Mouse (Mus musculus) hindlimb bud, embryonic 11.5 days (tissue): ENCODE data around the gene Dennd4c.
"Not testable (repeated sequence)": the region's sequence is repeated elsewhere in the genome, so short reads cannot be mapped to it uniquely, and the experiment has no call there.

Source experiments
- DNase-seq: peaks from one replicate; pipeline ENCODE4 v3.0.0-alpha.2; 2012; ENCODE audit warnings: low read depth, low spot score; ENCODE audit errors: extremely low spot score

Dennd4c gene

DNA sequence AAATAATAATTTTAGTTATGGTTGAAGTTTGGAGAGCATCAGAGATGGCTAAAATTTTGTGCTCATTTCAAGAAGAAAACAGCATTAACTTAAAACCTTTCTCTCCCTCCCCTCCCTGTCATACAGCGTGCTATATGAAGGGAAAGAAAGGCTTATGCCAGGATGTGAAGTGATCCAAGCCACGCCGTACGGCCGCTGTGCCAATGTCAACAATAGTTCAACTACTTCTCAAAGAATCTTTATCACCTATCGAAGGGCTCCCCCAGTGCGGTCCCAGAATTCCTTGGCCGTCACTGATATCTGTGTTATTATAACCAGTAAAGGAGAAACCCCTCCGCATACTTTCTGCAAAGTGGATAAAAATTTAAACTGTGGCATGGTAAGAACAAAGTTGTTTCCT lies 29.2 kb downstream of the Dennd4c start:
- DNase-seq, result no peak

DNA sequence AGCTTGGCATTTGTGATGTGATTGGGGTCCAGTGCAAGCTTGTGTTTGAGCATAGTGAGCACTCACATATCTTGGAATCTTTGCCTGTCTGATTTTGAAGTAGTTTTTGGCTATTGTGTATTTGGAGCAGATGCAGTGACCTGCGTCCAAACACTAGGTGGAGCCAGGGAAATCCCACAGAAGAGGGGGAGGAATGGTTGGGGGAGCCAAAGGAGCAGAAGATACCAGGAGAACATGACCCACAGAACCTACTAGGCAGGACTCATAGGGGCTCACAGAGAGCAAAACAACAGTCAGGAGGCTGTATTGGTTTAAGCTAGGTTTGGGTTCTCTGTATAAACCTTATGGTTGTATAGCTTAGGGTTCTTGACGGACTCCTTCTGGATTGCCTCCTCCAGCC lies 62.2 kb downstream of the Dennd4c start:
- no peak for DNase-seq

DNA sequence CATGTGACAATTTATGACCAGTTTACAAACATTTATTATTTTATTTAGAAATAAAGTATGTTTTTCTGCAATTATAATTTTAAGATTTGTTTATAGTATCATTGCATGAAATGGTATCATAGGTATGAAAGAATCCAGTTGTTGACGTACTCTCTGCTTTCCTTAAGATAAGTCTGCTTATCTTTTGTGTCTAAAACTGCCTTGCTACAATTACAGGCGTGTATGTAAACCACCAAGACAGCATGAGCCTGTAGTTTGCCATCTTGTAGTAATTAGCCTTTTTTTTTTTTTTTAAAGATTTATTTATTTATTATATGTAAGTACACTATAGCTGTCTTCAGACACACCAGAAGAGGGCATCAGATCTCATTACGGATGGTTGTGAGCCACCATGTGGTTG lies 66.5 kb downstream of the Dennd4c start:
- DNase-seq, result no peak

DNA sequence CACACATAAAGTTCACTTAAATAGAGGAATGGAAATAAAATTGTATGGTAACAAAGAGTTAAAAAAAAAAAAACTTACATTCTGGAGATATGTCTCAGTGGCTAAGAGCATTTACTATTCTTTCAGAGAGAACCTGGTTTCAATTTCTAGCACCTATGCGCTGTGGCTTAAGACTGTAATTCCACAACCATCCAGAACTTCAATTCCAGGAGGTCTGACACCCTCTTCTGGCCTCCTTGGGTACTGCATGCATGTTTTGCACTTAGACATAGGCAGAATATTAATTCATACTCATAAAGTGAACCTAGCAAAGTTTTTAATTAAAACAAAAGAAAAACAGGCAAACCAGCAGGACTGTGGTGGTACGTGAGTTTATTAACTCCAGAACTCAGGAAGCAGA lies 74.8 kb downstream of the Dennd4c start:
- peak; percentile 56 for DNase-seq

DNA sequence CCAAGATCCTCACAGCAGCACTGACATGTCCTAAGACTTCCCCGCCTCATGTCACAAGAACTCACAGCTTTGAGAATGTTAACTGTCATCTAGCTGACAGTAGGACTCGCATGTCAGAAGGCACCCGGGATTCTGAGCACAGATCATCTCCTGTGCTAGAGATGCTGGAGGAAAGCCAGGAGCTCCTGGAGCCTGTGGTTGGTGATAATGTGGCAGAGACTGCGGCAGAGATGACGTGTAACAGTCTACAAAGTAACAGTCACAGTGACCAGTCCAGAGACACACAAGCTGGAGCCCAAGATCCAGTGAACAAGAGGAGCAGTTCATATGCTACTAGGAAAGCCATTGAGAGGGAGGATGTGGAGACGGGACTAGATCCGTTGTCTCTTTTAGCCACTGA lies 76.8 kb downstream of the Dennd4c start:
- no peak for DNase-seq

DNA sequence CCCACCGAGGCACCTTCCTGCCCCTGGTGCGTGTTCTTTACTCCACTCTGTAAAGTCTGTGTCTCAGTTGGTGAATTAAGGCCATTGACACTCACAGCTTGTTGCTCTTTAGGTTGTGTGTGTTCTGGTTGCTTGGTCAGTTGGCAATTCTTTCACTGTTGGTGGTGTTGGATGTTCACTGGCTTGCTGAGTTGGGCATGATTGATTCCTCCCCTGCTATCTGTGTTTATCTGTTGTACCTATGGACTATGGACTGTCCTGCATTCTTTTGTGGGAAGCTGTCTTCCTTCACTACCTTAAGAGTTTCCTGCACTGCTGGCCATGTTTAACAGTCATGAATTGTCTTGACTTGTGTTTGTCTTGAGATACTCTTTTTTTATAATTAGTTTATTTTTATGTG lies 83.5 kb downstream of the Dennd4c start:
- no peak for DNase-seq

DNA sequence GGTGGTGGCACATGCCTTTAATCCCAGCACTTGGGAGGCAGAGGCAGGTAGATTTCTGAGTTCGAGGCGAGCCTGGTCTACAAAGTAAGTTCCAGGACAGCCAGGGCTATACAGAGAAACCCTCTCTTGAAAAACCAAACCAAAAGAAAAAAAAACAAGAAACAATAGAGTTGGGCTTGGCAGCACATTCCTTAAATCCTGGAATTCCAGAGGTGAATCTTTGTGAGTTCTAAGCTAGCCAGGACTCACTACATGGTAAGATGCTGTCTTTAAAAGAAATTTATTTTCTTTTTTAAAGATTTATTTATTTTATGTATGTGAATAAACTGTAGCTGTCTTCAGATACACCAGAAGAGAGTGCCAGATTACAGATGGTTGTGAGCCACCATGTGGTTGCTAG lies 92.8 kb downstream of the Dennd4c start:
- DNase-seq, result not testable (repeated sequence)

DNA sequence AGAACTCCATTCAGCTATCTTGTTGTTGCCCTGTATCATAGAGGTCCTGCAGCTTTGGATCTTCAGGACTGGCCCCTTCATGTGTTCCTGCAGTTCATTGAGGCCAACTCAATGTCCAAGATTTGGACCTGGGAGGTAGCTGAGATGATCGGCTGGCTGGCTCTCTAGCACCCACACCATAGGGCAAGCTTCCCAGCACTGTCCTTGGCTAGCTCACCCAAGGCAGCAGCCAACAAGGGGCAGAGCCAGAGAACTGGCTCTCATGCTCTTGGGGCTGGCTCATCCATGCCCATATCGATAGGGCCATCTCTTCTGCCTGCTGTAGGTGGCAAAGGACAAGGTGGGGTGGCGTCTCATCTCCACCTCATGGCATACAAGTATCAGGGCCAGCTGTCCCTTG lies 97.0 kb downstream of the Dennd4c start:
- DNase-seq, result no peak

DNA sequence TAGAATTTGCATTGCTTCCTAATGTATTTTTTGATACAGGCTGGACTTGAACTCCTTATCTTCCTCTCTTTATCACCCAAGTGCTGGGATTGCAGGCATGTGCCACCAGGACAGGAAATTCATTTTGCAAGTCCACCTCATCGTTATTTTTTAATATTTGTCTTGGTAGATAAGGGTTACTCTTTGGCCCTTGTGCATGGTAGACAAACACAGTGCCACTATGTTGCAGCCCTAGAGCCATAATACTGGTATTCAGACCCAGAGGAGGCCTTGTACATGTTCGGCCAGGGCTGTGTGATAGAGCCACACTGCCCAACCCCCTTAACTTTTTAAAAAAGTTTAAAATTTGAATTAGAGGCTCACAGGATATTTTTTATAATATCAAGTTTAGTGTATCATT lies 98.9 kb downstream of the Dennd4c start:
- no peak for DNase-seq

DNA sequence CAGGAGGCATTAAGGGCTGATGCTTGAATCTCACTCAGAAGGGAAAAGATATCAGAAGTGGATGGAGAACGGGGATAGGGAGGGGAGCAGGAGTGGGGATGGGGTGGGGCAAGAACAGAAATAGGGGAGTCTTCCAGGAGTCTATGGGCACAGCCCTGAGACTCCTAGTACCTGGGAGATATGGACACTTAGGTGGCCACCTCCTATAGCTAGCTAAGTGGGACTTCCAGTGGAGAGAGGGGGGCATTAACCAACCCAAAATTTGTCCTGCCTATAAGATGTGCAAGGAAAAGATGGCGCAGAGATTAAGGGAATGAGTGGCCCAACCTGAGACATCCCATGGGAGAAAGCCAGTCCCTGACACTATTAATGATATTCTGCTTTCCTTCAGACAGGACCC lies 103.0 kb downstream of the Dennd4c start:
- no peak for DNase-seq

DNA sequence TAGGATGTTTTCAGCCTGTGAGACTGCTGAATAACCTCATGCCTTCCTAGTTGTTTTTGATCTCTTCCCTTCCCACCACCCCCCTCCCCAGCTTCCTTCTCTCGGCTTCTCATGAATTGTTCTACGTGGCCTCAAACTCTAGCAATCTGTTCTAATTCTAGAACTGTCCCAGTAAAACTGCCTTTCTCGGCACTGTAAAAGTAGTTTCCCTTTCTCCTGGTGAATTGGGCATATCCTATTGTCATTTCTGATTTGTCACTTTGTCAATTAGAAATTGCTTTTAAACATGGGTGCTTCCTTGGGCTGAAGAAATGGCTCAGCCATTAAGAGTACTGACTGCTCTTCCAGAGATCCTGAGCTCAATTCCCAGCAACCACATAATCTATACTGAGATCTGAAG lies 103.7 kb downstream of the Dennd4c start:
- no peak for DNase-seq

DNA sequence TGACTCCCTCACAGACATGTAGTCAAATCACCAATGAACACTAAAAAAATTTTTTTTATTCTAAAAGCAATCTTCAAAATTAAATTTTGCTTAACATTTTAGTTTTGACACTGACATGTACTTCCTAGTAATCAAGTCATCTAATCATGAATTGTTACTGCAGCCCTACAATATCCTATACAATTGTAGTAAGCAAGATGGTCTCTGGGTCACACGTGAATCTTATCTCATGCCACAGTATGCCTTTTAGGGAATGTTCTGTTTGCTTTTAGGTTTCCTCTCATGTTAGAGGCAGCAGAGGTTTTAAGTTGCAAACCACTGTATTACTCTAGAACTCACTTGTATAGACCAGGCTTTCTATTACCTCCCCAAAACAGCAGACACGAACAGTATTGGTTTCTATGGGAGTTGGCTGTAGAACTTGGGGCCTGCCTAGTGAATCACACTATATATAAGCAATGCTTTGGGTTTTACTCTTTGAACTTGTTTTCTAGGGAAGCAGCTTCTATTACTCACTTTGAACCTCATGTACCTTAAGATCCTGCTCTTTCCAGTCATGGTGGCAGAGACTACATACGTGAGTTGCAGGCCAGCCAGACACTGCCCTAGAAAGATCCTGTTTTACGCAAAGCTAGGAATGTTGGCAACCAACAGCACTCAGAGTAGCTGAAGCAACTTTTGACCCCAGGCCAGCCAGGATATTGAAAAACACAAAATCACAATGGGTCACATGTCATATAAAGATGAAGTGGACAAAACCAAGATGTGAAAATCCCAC lies 104.6 kb downstream of the Dennd4c start:
- DNase-seq, result no peak

DNA sequence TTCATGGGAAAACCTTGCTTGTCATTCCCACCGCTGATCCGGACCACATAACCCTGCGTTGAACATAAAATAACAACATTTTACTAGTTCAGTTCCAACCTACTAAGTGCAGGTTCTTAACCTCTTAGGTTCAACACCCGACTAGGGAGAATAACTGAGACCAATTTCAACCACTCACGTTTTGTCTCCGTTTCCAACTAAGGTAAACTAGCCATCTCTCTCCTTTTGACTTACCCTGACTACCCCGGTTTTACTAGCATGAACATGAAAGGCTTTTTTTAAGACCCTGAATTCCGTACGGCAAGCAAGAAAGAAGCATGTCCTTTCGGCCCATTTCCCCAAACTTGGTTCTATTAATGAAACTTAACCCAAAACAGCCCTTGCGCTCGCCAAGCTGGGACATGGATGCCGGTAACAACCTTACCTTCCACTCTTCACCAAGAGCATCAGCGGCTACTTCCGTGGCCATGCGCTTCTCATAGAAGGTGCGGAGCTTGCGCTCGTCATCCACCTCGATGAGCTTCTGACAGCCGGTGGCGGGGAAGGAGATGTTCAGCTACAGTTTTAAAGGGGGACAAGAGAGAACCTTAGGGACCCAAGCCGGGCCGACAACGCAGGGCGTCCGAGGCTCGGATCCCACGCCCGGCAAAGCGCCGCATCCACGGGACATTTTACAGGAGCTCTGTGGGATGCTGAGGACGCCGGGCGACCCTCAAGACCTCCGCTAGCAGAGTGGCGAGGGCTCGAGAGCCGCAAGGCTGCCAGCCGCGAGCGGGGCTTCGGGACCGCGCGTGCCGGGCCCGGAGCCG lies 108.2 kb downstream of the Dennd4c start:
- DNase-seq, result no peak

DNA sequence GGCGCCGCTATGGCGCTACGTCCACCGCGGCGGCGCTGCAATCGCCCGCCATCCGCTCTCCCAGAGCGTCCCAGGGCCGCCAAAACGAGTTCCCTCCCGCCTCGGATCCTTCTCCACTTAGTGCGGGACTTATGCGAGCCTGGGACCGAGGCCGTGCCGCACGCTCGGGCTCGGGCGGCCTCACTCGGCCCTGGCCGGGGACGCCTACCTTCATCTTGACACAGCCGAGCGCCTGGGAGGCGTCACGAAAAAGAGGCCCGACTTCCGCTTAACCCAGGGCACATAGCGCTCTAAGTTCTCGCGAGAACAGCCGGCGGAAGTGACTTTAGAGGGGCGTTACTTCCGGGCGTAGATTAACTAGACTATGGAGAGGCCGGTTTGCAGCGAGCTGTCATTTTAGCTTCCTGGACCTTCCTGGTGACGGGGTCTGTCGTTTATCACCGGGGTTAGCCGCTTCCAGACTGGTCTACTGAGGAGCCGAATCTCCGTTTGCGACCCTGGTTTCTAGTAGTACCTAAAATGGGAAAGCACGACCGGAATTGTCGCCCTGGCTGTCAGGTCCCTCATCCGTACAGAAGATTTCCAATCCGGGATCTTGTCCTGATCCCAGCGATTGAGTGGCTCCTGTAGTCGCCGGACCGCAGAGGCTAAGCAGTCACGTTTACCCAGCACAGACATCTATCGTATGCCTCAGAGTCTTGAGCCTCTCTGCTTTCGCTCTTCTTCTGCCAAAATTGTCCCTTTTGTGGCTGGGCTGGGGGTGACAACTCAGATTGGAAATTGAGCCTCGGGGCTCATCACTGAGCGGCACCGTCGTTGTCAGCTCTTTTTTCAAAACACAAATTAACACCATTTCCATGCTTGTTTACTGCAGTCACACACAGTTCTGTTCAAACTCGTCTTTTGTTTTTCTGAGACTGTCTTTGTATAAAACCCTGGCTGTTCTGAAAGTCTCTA lies 109.0 kb downstream of the Dennd4c start, which contains the start of gene Rps6:
Gene Rps6, minus strand, starts transcription at position 300 of the 957 bp plus-strand sequence.
- peak; percentile 88 for DNase-seq

DNA sequence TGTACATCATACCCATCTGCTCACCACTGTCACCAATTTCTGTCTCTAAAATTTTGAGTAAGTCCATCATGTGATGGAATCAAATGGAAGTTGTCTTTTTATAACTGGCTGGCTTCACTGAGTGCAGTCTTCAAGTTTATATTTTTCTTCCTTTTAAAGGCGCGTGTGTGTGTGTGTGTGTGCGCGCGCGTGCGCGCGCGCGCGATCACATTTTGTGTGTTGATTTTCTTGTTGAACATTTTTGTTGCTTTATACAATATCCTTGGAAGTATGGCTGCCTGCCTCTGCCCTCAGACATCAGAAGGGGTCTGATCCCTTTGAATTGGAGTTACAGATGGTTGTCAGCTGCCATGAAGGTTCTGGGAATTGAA lies 109.7 kb downstream of the Dennd4c start:
- no peak for DNase-seq

DNA sequence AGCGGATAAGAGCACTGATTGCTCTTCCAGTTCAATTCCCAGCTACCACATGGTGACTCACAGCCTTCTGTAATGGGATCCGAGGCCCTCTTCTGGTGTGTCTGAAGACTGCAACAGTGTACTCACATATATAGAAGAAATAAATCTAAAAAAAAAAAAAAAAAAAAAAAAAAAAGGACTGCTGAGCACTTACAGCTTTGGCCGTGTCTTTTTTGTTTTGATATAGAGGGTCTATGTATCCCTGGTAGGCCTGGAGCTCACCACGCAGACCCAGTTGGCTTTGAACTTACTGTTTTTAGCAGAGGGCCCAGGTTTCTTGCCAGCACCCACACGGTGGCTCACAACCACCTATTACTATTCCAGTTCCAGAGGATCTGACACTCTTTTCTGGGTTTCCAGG lies 115.7 kb downstream of the Dennd4c start:
- DNase-seq, result no peak

DNA sequence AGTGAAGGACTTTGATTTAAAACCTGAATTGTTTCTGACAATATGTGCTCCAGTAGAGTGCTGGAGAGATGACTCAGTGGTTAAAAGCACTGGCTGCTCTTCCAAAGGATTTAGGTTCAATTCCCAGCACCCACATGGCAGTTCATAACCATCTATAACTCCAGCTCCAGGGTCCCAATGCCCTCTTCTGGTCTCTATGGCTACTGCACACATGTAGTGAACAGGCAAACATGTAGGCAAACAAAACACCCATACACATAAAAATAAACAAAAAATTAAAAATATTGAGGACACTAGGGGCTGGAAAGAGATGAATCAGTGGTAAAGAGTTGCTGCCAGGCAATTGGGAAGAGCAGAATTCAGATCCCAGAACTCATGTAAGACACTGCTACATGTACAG lies 123.6 kb downstream of the Dennd4c start:
- no peak for DNase-seq

DNA sequence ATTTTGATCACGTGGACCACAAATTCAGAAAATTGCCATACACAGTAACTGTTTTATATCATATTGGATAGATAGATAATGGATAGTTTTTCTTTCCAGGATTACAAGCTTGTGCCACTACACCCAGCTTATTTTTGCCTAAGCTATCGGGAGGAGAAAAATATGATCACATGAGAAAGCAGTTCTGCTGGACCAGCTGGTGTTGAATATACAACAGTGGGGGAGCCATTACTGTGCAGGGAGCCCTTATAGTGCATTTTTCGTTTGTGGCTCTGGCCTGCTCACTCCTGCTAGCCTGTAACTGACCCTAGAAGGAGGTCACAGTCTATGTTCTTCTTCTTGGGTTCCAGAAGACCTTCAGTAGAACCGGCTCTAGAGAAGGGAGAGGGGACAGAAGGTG lies 124.7 kb downstream of the Dennd4c start:
- no peak for DNase-seq

DNA sequence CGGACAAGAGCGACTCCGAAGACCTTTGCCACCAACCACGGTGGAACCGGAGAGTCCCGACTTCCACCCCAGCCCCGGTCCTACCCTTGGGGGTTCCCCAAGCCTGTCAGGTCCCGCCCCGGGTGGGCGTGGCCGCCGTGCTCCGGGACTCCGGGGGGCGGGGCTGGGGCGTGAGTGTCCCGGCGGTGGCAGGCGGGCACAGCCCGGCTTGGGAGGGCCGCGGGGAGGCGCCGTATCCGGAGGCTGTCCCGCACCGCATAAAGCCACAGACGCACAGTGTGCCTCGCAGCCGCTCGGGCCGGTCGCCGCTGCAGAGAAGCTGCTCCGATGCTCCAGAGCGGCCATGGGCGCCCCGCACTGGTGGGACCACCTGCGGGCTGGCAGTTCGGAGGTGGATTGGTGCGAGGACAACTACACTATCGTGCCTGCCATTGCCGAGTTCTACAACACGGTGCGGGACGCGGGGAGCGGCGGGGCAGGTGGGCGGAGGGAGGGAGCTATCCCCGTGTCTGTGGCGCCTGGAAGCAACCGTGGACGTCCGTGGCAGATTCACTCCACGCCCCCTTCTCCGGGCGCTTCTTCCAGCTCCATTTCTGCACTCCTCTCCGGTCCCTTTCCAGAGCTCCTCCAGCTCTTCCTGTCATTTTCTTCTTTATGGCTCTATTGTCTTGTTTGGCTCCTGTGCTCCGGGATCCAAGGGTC lies 125.9 kb downstream of the Dennd4c start, which contains the start of gene Acer2:
Gene Acer2, plus strand, starts transcription at position 251 of the 702 bp plus-strand sequence.
- DNase-seq, result no peak

DNA sequence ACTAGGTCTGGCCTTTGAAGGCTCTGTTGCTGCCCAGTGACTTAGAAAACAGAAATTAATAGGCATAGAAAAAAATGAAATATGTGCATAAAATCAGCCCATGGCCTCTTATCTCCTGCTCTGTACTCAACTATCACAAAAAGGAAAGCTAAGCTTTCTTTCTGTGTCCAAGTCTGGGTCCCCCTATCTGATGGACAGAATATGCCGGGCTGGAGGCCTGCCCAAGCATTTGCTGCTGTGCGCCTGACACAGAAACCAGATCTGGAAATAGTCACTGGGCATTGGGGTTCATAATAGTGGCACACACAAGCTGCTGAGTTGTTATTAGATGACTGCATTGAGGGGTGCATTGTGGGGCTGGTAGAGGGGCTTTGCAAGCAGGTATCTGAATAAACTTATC lies 131.1 kb downstream of the Dennd4c start:
- no peak for DNase-seq

DNA sequence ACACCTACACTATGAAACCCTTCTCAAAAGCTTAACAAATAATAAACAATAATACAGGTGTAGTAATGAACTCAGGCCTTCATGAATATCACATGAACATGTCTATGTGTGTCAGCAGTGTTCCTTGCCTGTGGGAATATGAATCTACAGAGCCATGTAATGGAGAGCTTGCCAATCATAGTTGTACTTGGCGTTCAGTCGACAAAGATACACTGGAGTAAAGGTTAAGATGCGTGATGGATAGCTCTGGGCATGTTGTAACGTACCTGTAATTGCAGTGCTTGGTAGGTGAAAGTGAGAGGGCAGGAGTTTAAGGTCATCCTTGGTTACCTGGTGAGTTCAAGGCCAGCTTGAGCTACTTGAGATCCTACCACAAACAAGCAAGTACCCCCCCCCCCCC lies 132.8 kb downstream of the Dennd4c start:
- no peak for DNase-seq
